Mouse (Mus musculus): ENCODE measurements at regions not wholly inside any gene's neighbourhood (a gene's known extent, or its start where the extent isn't known, plus 50 kb on each side); places are given as distances from the start of the nearest gene placed in this dataset.

- TF ChIP-seq CTCF (IDR thresholded peaks at IDR 0.05; ENCODE audit: control insufficient read depth, insufficient read depth, insufficient replicate concordance, low read depth, low read length): no peak
- no peak for TF ChIP-seq POLR2A (IDR thresholded peaks at IDR 0.05; ENCODE audit: control insufficient read depth, low read depth, low read length)
Observed at GRCm38 (mm10) chr8:127847332-127848018, 510.9 kb upstream of the Nrp1 start.

Data from testis, adult 2 months (tissue).